Mouse (Mus musculus) lung, adult 2 months (tissue): ENCODE results near the gene Cyfip1.

Experiments used
- CTCF ChIP-seq: fragments of 200-500 bp; IDR thresholded peaks from 2 replicates; pipeline ENCODE4 v1.5.1; 2011; ENCODE audit warnings: mild to moderate bottlenecking, low read length, control low read depth; ENCODE audit not compliant: insufficient read depth
- POLR2A ChIP-seq: fragments of 200-500 bp; IDR thresholded peaks from 2 replicates; pipeline ENCODE4 v1.6.1; 2011; ENCODE audit warnings: low read depth, mild to moderate bottlenecking, control low read depth, low read length, borderline replicate concordance; ENCODE audit errors: extremely low read depth

DNA sequence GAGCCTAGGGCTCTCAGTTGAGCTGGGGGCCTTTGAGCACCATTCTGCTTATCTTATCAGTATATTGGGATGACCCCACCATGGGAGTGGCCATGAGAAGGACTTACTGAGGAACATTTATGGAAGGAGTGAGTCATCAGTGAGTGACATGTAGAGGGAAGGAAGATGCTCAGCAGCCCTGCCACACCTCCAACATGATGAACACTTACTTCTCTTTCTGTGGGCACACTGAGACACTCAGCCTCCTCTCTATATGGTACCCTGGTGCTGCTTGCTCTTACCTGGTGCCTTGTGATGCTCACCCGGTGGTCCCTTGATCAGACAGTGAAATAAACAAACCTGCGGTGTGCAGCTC lies 17.9 kb downstream of the Cyfip1 start:
- TF ChIP-seq POLR2A (no peak), CTCF (no peak)
